Mouse (Mus musculus): ENCODE measurements at regions not wholly inside any gene's neighbourhood (a gene's known extent, or its start where the extent isn't known, plus 50 kb on each side); places are given as distances from the start of the nearest gene placed in this dataset.
"Not testable (repeated sequence)": the region's sequence is repeated elsewhere in the genome, so short reads cannot be mapped to it uniquely, and the experiment has no call there.

GRCm38 (mm10) chr3:111402135-111402534 is 1151.3 kb upstream of the Prmt6 start:
- DNase-seq (ENCODE audit: low read depth, low spot score) = no peak

GRCm38 (mm10) chr3:111393127-111393526 is 1142.3 kb upstream of the Prmt6 start:
- no peak for DNase-seq (ENCODE audit: low read depth, low spot score)

- DNase-seq (ENCODE audit: low read depth, low spot score) = not testable (repeated sequence)
Measured at GRCm38 (mm10) chr3:111392713-111393112, 1141.9 kb upstream of the Prmt6 start.

GRCm38 (mm10) chr3:111386745-111387144 is 1135.9 kb upstream of the Prmt6 start:
- DNase-seq (ENCODE audit: low read depth, low spot score) = no peak

GRCm38 (mm10) chr3:111386334-111386733 is 1135.5 kb upstream of the Prmt6 start:
- peak; percentile 74 for DNase-seq (ENCODE audit: low read depth, low spot score)

- DNase-seq (ENCODE audit: low read depth, low spot score) = no peak
Measured at GRCm38 (mm10) chr3:111385627-111386026, 1134.8 kb upstream of the Prmt6 start.

GRCm38 (mm10) chr3:111371259-111371658 is 1120.5 kb upstream of the Prmt6 start:
- DNase-seq (ENCODE audit: low read depth, low spot score) = no peak

- DNase-seq (ENCODE audit: low read depth, low spot score) = no peak
Measured at GRCm38 (mm10) chr3:111338247-111338646, 1087.4 kb upstream of the Prmt6 start.

GRCm38 (mm10) chr3:111291018-111291538 is 1040.3 kb upstream of the Prmt6 start:
- DNase-seq (ENCODE audit: low read depth, low spot score) = no peak

- DNase-seq (ENCODE audit: low read depth, low spot score) = no peak
Measured at GRCm38 (mm10) chr3:111281584-111281983, 1030.8 kb upstream of the Prmt6 start.

Data from brain, embryonic 18.5 days (tissue).